Mouse (Mus musculus) layer of hippocampus, adult 2 months (tissue): ENCODE data around the gene Vegfa. TPM values are rescaled to one million over a fixed set of nuclear protein-coding genes. Genes with fewer than 3 reads are reported as not detected.
A peak's percentile ranks its signal among the peaks of the same experiment; 100 is the strongest.

Experiments
- DNase-seq, 2 experiments: peaks; one replicate each; pipeline ENCODE4 v3.0.0; 2022; ENCODE audit warnings: low spot score in 2 of 2
- H3K27ac ChIP-seq: fragments of 200-600 bp; 2 replicates; pipeline ENCODE4 v1.8.1; 2022
- H3K4me3 ChIP-seq: fragments of 200-600 bp; 2 replicates; pipeline ENCODE4 v1.8.1; 2022; ENCODE audit warnings: mild to moderate bottlenecking
- CTCF ChIP-seq: fragments of 200-600 bp; conservative IDR thresholded peaks from 2 replicates; pipeline ENCODE4 v1.8.1; 2022; ENCODE audit warnings: antibody characterized with exemption, mild to moderate bottlenecking, moderate library complexity
- total RNA-seq, 2 experiments: library from RNA; stranded (reverse); gene quantifications; 2 replicates each; pipeline ENCODE4 v1.2.3; 2021

Gene Vegfa
- total RNA-seq, 2 experiments from 2014 or later: 76.3 to 77.9 TPM

DNA sequence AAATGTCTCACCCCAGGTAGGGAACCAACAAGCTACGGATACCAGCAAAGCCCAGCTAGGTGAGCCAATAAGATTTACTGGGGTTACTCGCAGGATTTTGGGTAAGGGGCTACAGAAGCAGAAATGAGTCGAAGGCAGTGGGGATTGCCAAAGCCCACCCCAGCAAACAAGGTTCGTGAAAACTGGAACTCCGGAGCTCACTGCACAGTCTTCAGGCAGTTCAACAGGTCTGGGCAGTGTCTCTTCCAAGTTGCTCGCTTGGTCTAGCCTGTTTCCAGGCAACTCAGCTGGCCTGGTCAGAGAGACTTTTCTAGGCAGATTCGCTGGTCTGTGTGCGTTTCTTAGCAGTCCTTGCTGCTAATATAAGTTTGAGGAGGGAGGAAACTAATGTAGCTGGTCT is 10.0 kb upstream of the Vegfa start:
- Histone ChIP-seq H3K27ac (no peak overlapping the region), H3K4me3 (no peak overlapping the region)
- TF ChIP-seq CTCF: no peak
- no peak for DNase-seq

DNA sequence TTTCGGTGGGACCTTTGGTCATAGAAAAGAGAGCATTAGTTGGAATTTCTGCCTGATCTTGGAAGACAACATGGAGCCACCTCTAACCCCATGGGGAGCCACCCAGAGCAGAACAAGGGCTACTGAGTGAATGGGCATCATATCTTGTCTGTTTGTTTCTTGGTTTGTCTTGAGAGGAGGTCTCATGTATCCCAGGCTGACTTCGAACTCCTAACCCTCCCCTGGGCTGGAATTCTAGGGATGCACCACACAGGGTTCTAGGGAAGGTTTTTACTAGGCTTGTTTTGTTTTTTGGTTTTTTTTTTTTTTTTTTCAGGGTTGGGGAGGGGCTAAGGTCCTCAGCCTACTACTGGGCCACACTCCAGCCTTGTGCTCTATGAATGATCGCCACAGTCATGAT is 9.5 kb upstream of the Vegfa start:
- TF ChIP-seq CTCF: no peak
- DNase-seq: no peak
- H3K27ac ChIP-seq: no peak overlapping the region
- no peak overlapping the region for H3K4me3 ChIP-seq

GRCm38 (mm10) chr17:46041223-46041622 is 9.1 kb upstream of the Vegfa start:
- H3K27ac ChIP-seq: no peak overlapping the region
- no peak overlapping the region for H3K4me3 ChIP-seq
- peak in 1 of 2 experiments; percentile 51 for DNase-seq
- peak; percentile 84 for TF ChIP-seq CTCF

DNA sequence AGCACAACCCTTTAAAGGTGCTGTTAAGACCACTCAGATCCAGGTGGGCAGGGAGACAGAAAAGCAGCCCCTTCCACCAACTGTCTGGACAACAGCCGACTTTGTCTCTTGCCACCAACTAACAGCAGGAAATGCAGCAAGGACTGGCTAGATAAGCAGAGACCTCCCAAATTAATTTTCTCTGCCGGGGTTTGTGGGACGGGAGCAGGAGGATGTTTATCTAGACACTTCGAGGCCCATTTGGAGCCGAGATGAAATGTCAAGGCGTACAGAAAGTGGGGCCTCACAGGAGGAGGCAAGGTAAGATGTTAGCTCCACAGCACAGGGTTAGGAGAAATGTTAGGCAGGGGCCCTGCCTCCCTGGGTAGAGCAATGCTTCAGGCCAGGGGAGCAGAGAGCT is 8.4 kb upstream of the Vegfa start:
- TF ChIP-seq CTCF: no peak
- Histone ChIP-seq H3K27ac (no peak overlapping the region), H3K4me3 (no peak overlapping the region)
- no peak for DNase-seq

GRCm38 (mm10) chr17:46038906-46039305 is 6.7 kb upstream of the Vegfa start:
- no peak for DNase-seq
- no peak overlapping the region for H3K4me3 ChIP-seq
- no peak overlapping the region for H3K27ac ChIP-seq
- 0 out of 2 replicates have a peak, but pooled peaks have one; percentile 17 for TF ChIP-seq CTCF

DNA sequence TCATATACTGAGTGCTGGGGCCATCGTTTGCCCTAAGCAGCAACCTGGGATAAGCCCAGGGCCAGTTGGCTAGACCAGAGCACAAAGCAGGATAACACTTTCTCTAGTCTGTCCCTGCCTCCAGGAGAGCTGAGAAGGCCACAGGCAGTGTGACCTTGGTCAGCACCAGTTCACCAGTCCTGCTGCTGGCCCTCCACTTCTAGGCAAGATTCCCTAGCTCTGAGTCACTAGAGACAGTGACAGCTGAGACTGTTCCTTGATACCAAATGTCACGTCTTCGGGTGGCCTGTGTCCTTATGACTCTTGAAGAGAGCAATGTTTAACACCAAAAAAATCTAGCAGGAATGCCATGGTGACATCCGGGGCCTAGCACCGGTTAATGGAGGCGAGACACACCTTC is 4.2 kb upstream of the Vegfa start:
- no peak overlapping the region for H3K27ac ChIP-seq
- no peak overlapping the region for H3K4me3 ChIP-seq
- TF ChIP-seq CTCF: no peak
- DNase-seq: no peak

DNA sequence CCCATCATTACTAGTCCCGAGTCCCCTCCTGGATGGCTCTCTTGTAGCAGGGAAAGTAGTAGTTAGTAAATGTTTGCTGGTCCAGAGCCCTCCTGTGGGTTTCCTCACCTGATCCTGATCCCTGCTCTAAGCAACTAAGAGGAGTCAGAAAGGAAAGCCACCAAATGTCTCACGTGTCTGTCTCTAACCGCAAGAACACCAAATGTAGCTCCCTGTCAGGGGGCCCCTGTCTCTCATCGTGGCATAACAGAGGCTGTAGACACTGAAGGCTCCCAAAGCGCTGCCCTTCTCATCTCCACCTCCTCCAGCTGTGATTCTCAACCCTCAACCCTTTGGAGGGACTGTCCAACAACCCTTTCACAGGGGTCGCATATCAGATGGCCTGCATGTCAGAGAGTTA is 1.9 kb upstream of the Vegfa start:
- Histone ChIP-seq H3K27ac (no peak overlapping the region), H3K4me3 (no peak overlapping the region)
- DNase-seq: no peak
- no peak for TF ChIP-seq CTCF

- H3K4me3 ChIP-seq: no peak overlapping the region
- no peak for DNase-seq
- no peak overlapping the region for H3K27ac ChIP-seq
- TF ChIP-seq CTCF: no peak
These were observed 1.4 kb upstream of the Vegfa start for GRCm38 (mm10) chr17:46033607-46034006.

DNA sequence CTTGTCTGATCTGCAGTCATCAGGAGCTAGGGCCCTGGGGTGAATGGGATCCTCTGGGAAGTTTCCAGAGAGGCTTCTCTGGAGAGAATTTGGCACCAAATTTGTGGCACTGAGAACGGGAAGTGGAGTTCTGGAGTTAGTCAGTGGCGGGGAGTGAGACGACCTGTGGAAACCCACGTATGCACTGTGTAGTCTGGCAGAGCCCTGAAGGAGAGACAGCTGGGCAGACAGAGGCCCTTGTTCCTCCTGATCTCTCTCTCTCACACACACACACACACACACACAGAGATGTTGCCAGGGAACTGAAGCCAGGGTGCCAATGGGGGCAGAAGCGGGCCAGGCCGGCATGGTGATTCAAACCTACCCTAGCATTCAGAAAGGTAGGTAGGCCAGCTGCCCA is 953 bp upstream of the Vegfa start:
- Histone ChIP-seq H3K27ac (no peak overlapping the region), H3K4me3 (no peak overlapping the region)
- DNase-seq: no peak
- TF ChIP-seq CTCF: no peak

- no peak for TF ChIP-seq CTCF
- peak overlapping the region; percentile 63 for H3K4me3 ChIP-seq
- H3K27ac ChIP-seq: peak overlapping the region; percentile 88
- DNase-seq: peak in 1 of 2 experiments; percentile 38
These were observed 453 bp downstream of the Vegfa start for GRCm38 (mm10) chr17:46031621-46032211.

GRCm38 (mm10) chr17:46030731-46031620 is 1.2 kb downstream of the Vegfa start:
- Histone ChIP-seq H3K27ac (peak overlapping the region; percentile 88), H3K4me3 (peak overlapping the region; percentile 63)
- no peak for TF ChIP-seq CTCF
- peak; percentile 29 to 44 for DNase-seq

GRCm38 (mm10) chr17:46030323-46030730 is 1.8 kb downstream of the Vegfa start:
- TF ChIP-seq CTCF: no peak
- Histone ChIP-seq H3K27ac (peak overlapping the region; percentile 88), H3K4me3 (peak overlapping the region; percentile 63)
- peak; percentile 37 to 42 for DNase-seq

DNA sequence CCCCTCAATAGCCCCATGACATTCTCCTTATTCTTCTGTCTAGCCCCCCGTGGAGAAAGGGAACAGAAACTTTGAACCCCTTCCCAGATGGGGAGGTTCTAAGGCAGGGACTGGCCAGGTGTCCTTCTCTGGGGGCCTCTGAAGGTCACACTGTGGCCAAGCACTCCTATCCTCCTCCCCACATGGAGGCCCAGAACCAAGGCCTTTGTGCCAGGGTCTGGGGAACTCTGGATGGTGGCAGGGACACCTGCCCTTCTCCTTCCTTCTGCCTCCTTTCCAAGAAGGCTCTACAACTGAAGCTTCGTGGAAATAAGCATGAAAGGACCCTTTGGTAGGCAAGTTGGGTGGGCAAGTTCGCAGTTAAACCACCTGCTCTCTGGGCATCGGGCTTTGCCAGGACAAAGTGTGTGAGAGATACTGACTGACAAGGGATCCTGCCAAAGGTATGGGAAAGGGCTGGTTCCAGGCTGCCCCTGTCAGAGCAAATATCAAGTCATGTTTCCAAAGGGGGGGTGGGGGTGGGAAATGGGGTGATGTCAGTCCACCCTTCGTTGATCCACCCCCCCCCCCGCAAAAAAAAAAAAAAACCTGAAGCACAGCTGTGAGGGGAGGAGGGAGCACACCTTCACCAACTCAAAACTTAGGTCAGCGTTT is 2.5 kb downstream of the Vegfa start:
- Histone ChIP-seq H3K4me3 (peak overlapping the region; percentile 63), H3K27ac (peak overlapping the region; percentile 88)
- TF ChIP-seq CTCF: no peak
- DNase-seq: no peak
